Mouse (Mus musculus) midbrain, embryonic 11.5 days (tissue): Measurements from ENCODE around the gene Krt78. TPM values are rescaled to one million over a fixed set of nuclear protein-coding genes. Genes with fewer than 3 reads are reported as not detected.

Experiments used
- ATAC-seq: fragments of 200-750 bp; cut with Nextera tagmentation; 2 replicates; pipeline ENCODE4 v1.8.0; 2017; ENCODE audit warnings: moderate TSS enrichment, moderate library complexity; ENCODE audit not compliant: low FRiP score
- DNase-seq: peaks from one replicate; pipeline ENCODE4 v3.0.0; 2015; ENCODE audit warnings: low spot score; ENCODE audit errors: missing footprints
- H3K27ac ChIP-seq: fragments of 300-500 bp; sonication (generic); 2 replicates; pipeline ENCODE4 v1.5.1; 2014; ENCODE audit warnings: low read depth, low read length
- H3K27me3 ChIP-seq: fragments of 300-500 bp; sonication (generic); 2 replicates; pipeline ENCODE4 v1.6.1; 2014; ENCODE audit warnings: mild to moderate bottlenecking, low read length, moderate library complexity, mixed read lengths; ENCODE audit not compliant: control insufficient read depth, insufficient read depth
- H3K36me3 ChIP-seq: fragments of 300-500 bp; sonication (generic); 2 replicates; pipeline ENCODE4 v1.6.1; 2014; ENCODE audit warnings: mild to moderate bottlenecking, low read length, moderate library complexity, mixed read lengths; ENCODE audit not compliant: control insufficient read depth, insufficient read depth
- H3K4me1 ChIP-seq: fragments of 300-500 bp; sonication (generic); 2 replicates; pipeline ENCODE4 v1.6.1; 2014; ENCODE audit warnings: low read length; ENCODE audit not compliant: control insufficient read depth, insufficient read depth
- H3K4me2 ChIP-seq: fragments of 300-500 bp; sonication (generic); 2 replicates; pipeline ENCODE4 v1.6.1; 2014; ENCODE audit warnings: mild to moderate bottlenecking, moderate library complexity
- H3K4me3 ChIP-seq: fragments of 300-500 bp; sonication (generic); 2 replicates; pipeline ENCODE4 v1.5.1; 2014; ENCODE audit warnings: low read depth, low read length
- H3K9ac ChIP-seq: fragments of 300-500 bp; sonication (generic); 2 replicates; pipeline ENCODE4 v1.6.1; 2014; ENCODE audit warnings: low read length
- H3K9me3 ChIP-seq: fragments of 300-500 bp; sonication (generic); 2 replicates; pipeline ENCODE4 v1.6.1; 2016; ENCODE audit warnings: low read length; ENCODE audit not compliant: control insufficient read depth
- WGBS: fragments of 180-500 bp; shearing (Covaris S2); extraction: QIAGEN DNeasy Blood & Tissue Kit; methylation state at CpG from one replicate; pipeline ENCODE4 v1.1.7; 2014; 5-methylcytosine and 5-hydroxymethylcytosine counted together
- polyA plus RNA-seq: library from polyadenylated mRNA; unstranded; fragments of >200 nt; fragmentation: Nextera tagmentation; extraction: Ambion mirVana; gene quantifications from 2 replicates; pipeline ENCODE4 v1.2.1, GENCODE M21; 2014

Gene Krt78
- polyA plus RNA-seq, 1 experiment from 2014 or later: not detected

GRCm38 (mm10) chr15:101945430-101945829 lies 8.7 kb downstream of the Krt78 start:
- Histone ChIP-seq H3K4me2 (no peak overlapping the region), H3K27ac (no peak overlapping the region), H3K9ac (no peak overlapping the region), H3K36me3 (no peaks in the 10 kb centered on the region), H3K9me3 (no peaks in the 10 kb centered on the region), H3K27me3 (no peaks in the 10 kb centered on the region), H3K4me3 (no peak overlapping the region), H3K4me1 (no peaks in the 10 kb centered on the region)
- ATAC-seq (no peak), DNase-seq (no peak)
- 95% methylated on average over 1 of the region's 1 CpGs for WGBS

- Histone ChIP-seq H3K27me3 (no peaks in the 10 kb centered on the region), H3K4me1 (no peaks in the 10 kb centered on the region; the same call in 1 of the 2 replicates), H3K9me3 (no peaks in the 10 kb centered on the region), H3K4me2 (no peak overlapping the region), H3K9ac (no peak overlapping the region), H3K36me3 (no peaks in the 10 kb centered on the region), H3K27ac (no peak overlapping the region), H3K4me3 (no peak overlapping the region)
- WGBS: 80% methylated on average over 8 of the region's 8 CpGs
- DNase-seq: no peak
- no peak for ATAC-seq
Observed at GRCm38 (mm10) chr15:101941948-101942347, 12.1 kb downstream of the Krt78 start.

DNA sequence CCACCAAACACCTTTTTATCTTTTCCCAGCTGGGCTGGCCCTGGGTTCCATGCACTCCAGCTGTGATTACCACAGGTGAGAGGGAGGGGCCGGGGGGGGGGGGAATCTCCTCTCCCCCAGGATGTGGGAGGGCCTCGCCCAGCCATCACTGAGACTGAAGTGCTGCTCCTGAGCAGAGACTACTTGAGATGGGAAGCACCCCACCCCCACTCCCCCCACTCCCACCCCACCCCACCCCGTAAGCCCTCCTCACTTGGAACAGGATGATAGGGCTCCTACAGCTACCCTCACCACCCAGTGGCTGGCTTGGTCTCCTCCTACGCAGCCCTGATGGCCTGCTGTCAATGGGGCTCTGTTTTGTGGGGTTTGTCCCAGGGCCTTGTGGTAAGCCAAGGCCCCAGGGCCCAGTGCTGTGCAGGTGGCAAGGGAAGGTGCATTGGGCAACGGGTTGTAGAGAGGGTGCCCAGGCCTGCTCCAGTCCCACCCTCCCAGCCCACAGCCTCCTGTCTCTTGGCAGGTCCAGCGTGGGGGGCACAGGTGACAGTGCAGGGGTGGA lies 13.7 kb downstream of the Krt78 start, which contains the start of gene Krt79:
Gene Krt79 (minus strand): TSS at position 51 of the 556 bp plus-strand sequence.
- Histone ChIP-seq H3K9me3 (no peaks in the 10 kb centered on the region), H3K27me3 (no peaks in the 10 kb centered on the region), H3K4me3 (no peak within 1 kb of the TSS), H3K9ac (no peak within 1 kb of the TSS), H3K27ac (no peak within 1 kb of the TSS), H3K36me3 (no peaks in the 10 kb centered on the region), H3K4me2 (no peak within 1 kb of the TSS), H3K4me1 (no peaks in the 10 kb centered on the region; the same call in 1 of the 2 replicates)
- ATAC-seq (no peak), DNase-seq (peak; percentile 56)
- WGBS: 79% methylated on average over 5 of the region's 6 CpGs

DNA sequence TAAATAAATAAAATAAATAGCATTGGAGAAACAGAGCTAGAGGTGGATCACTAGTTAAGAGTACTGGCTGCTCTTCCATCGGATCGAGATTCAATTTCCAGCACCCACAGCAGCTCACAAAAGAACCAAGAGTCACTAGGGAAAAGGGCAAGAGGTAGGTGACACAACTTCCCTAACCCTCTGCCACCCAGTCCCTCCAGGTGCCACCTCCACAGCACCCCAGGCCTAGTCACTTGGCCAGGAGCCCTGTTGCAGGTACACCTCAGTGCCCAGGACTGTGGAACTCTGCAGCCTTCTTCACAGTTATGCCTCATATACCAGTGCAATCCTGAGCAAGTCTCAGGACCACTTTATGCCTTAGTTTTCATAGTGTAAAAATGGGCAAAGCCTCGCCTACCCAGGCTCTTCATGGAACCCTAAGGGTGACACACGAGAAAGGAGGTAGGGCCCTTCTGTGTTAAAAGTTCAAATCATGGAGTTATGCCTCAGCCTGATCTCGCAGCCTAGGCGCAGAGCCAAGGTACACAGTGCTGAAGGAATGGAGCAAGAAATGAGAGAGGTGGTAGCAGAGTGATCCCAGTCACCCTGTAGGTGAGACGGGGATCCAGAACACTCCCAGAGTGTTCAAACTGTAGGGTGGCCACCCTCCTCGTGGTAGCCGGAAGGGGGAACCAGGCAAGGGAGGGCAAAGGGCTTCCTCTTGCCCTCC lies 15.3 kb downstream of the Krt78 start:
- no peaks in the 10 kb centered on the region for H3K27me3 ChIP-seq
- WGBS: 85% methylated on average over 9 of the region's 9 CpGs
- ATAC-seq (no peak), DNase-seq (peak; percentile 21)
- H3K9ac ChIP-seq: no peak overlapping the region
- no peaks in the 10 kb centered on the region for H3K36me3 ChIP-seq
- H3K4me2 ChIP-seq: no peak overlapping the region
- no peak overlapping the region for H3K4me3 ChIP-seq
- no peak overlapping the region for H3K27ac ChIP-seq
- no peaks in the 10 kb centered on the region; the same call in 1 of the 2 replicates for H3K4me1 ChIP-seq
- H3K9me3 ChIP-seq: no peaks in the 10 kb centered on the region

DNA sequence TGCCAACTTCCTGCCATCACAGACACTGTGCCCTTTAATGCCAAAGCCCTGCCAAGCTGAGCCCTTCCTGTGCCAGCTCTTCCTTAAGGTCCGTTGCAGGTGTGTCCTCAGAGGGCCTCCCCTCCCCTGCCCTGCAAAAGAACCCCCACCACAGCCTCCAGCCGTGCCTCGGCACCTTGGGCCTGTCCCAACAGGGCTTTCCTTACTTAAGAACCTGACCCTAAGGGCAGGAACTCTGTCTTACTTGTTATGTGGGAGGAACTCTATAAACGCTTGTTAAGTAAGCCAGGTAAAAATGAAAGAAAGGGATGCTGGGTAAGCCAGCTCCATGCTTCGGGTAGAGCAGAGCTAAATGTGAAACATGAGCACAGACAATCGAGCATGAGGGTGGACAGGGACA lies 21.1 kb downstream of the Krt78 start:
- Histone ChIP-seq H3K4me1 (peaks cover 6% of the 10 kb centered on the region), H3K4me3 (no peak overlapping the region), H3K9ac (no peak overlapping the region), H3K4me2 (no peak overlapping the region), H3K9me3 (no peaks in the 10 kb centered on the region), H3K27me3 (0 out of 2 replicates have a peak, but pooled peaks cover 2% of the 10 kb centered on the region), H3K27ac (no peak overlapping the region), H3K36me3 (no peaks in the 10 kb centered on the region)
- 78% methylated on average over 6 of the region's 6 CpGs for WGBS
- DNase-seq (peak; percentile 75), ATAC-seq (no peak)

GRCm38 (mm10) chr15:101929666-101930065 lies 24.4 kb downstream of the Krt78 start:
- 0 out of 2 replicates have a peak, but pooled peaks cover 2% of the 10 kb centered on the region for H3K27me3 ChIP-seq
- ATAC-seq (0 out of 2 replicates have a peak, but pooled peaks have one; percentile 24), DNase-seq (peak; percentile 90)
- H3K4me1 ChIP-seq: peaks cover 6% of the 10 kb centered on the region
- peak overlapping the region; percentile 31; the same call in 1 of the 2 replicates for H3K9ac ChIP-seq
- H3K4me3 ChIP-seq: peak overlapping the region; percentile 13; the same call in 1 of the 2 replicates
- peak overlapping the region; percentile 47 for H3K4me2 ChIP-seq
- no peak overlapping the region for H3K27ac ChIP-seq
- 4% methylated on average over 17 of the region's 17 CpGs for WGBS
- no peaks in the 10 kb centered on the region for H3K36me3 ChIP-seq
- H3K9me3 ChIP-seq: no peaks in the 10 kb centered on the region

GRCm38 (mm10) chr15:101929087-101929486 lies 25.0 kb downstream of the Krt78 start:
- peaks cover 6% of the 10 kb centered on the region for H3K4me1 ChIP-seq
- no peak overlapping the region for H3K4me3 ChIP-seq
- no peaks in the 10 kb centered on the region for H3K36me3 ChIP-seq
- ATAC-seq (no peak), DNase-seq (no peak)
- H3K9ac ChIP-seq: no peak overlapping the region; the same call in 1 of the 2 replicates
- no peak overlapping the region for H3K27ac ChIP-seq
- peak overlapping the region; percentile 47; the same call in 1 of the 2 replicates for H3K4me2 ChIP-seq
- 15% methylated on average over 9 of the region's 9 CpGs for WGBS
- 0 out of 2 replicates have a peak, but pooled peaks cover 2% of the 10 kb centered on the region for H3K27me3 ChIP-seq
- no peaks in the 10 kb centered on the region for H3K9me3 ChIP-seq

GRCm38 (mm10) chr15:101927340-101928080 lies 26.6 kb downstream of the Krt78 start:
- DNase-seq (peak; percentile 73), ATAC-seq (no peak)
- 60% methylated on average over 12 of the region's 12 CpGs for WGBS
- Histone ChIP-seq H3K9me3 (no peaks in the 10 kb centered on the region), H3K4me2 (no peak overlapping the region), H3K27ac (no peak overlapping the region), H3K27me3 (0 out of 2 replicates have a peak, but pooled peaks cover 2% of the 10 kb centered on the region), H3K4me1 (peaks cover 6% of the 10 kb centered on the region), H3K9ac (no peak overlapping the region), H3K4me3 (no peak overlapping the region), H3K36me3 (no peaks in the 10 kb centered on the region)
